Mouse (Mus musculus): ENCODE results near the gene Spc25.

- no peak for TF ChIP-seq CTCF (IDR thresholded peaks at IDR 0.05; ENCODE audit: low read depth, low read length)
- TF ChIP-seq POLR2A (IDR thresholded peaks at IDR 0.05; ENCODE audit: borderline replicate concordance, low read depth, low read length): no peak
Observed at GRCm38 (mm10) chr2:69187990-69188389, 18.0 kb downstream of the Spc25 start.
